Mouse (Mus musculus) lung, embryonic 16.5 days (tissue): ENCODE results near the gene Lrrc31. TPM values are rescaled to one million over a fixed set of nuclear protein-coding genes. Genes with fewer than 3 reads are reported as not detected.

ENCODE experiments used
- ATAC-seq: fragments of 200-750 bp; cut with Nextera tagmentation; 2 replicates; pipeline ENCODE4 v1.8.0; 2017; ENCODE audit warnings: low read depth, mild to moderate bottlenecking, moderate library complexity
- H3K27ac ChIP-seq: fragments of 300-500 bp; sonication (generic); 2 replicates; pipeline ENCODE4 v1.5.1; 2014; ENCODE audit warnings: mild to moderate bottlenecking, control low read depth, low read length
- H3K27me3 ChIP-seq: fragments of 300-500 bp; sonication (generic); 2 replicates; pipeline ENCODE4 v1.6.1; 2014; ENCODE audit warnings: low read depth, low read length, mixed read lengths; ENCODE audit not compliant: control insufficient read depth, insufficient read depth
- H3K36me3 ChIP-seq: fragments of 300-500 bp; sonication (generic); 2 replicates; pipeline ENCODE4 v1.6.1; 2014; ENCODE audit warnings: low read length; ENCODE audit not compliant: control insufficient read depth, insufficient read depth
- H3K4me1 ChIP-seq: fragments of 300-500 bp; sonication (generic); replicated peaks from 2 replicates; pipeline ENCODE4 v1.6.1; 2014; ENCODE audit warnings: low read length, mixed read lengths; ENCODE audit not compliant: control insufficient read depth, insufficient read depth
- H3K4me2 ChIP-seq: fragments of 300-500 bp; sonication (generic); 2 replicates; pipeline ENCODE4 v1.6.1; 2014; ENCODE audit warnings: low read depth, low read length, control low read depth
- H3K4me3 ChIP-seq: fragments of 300-500 bp; sonication (generic); 2 replicates; pipeline ENCODE4 v1.5.1; 2014; ENCODE audit warnings: mild to moderate bottlenecking, low read length, control low read depth
- H3K9ac ChIP-seq: fragments of 300-500 bp; sonication (generic); 2 replicates; pipeline ENCODE4 v1.6.1; 2014; ENCODE audit warnings: low read length, control low read depth
- H3K9me3 ChIP-seq: fragments of 300-500 bp; sonication (generic); 2 replicates; pipeline ENCODE4 v1.6.1; 2016; ENCODE audit warnings: low read length; ENCODE audit not compliant: control insufficient read depth
- WGBS: fragments of 180-500 bp; shearing (Covaris S2); extraction: QIAGEN DNeasy Blood & Tissue Kit; methylation state at CpG from one replicate; pipeline ENCODE4 v1.1.7; 2014; 5-methylcytosine and 5-hydroxymethylcytosine counted together
- polyA plus RNA-seq: library from polyadenylated mRNA; unstranded; fragments of >200 nt; fragmentation: Nextera tagmentation; extraction: Ambion mirVana; gene quantifications from 2 replicates; pipeline ENCODE4 v1.2.1, GENCODE M21; 2015

Lrrc31 gene
- polyA plus RNA-seq, 1 experiment from 2014 or later = 0.55 TPM

- WGBS = 69% methylated on average over 3 of the region's 3 CpGs
- Histone ChIP-seq H3K36me3 (no peaks in the 10 kb centered on the region), H3K4me2 (no peak overlapping the region), H3K4me1 (no peaks in the 10 kb centered on the region), H3K27me3 (no peaks in the 10 kb centered on the region), H3K9ac (no peak overlapping the region), H3K27ac (no peak overlapping the region), H3K9me3 (no peaks in the 10 kb centered on the region), H3K4me3 (no peak overlapping the region)
- no peak for ATAC-seq
These were observed 6.3 kb upstream of the Lrrc31 start for GRCm38 (mm10) chr3:30705977-30706376.

GRCm38 (mm10) chr3:30697891-30698290, 1.8 kb downstream of the Lrrc31 start:
- no peaks in the 10 kb centered on the region for H3K4me1 ChIP-seq
- WGBS = 37% methylated on average over 4 of the region's 4 CpGs
- H3K9ac ChIP-seq = no peak overlapping the region
- no peak for ATAC-seq
- no peak overlapping the region for H3K4me3 ChIP-seq
- no peaks in the 10 kb centered on the region for H3K27me3 ChIP-seq
- H3K4me2 ChIP-seq = no peak overlapping the region
- no peaks in the 10 kb centered on the region for H3K36me3 ChIP-seq
- H3K27ac ChIP-seq = no peak overlapping the region
- no peaks in the 10 kb centered on the region for H3K9me3 ChIP-seq

GRCm38 (mm10) chr3:30696346-30696745, 3.3 kb downstream of the Lrrc31 start:
- 8% methylated on average over 2 of the region's 2 CpGs for WGBS

GRCm38 (mm10) chr3:30695661-30696060, 4.0 kb downstream of the Lrrc31 start:
- Histone ChIP-seq H3K9ac (no peak overlapping the region), H3K27ac (no peak overlapping the region), H3K4me1 (no peaks in the 10 kb centered on the region), H3K4me2 (no peak overlapping the region), H3K27me3 (no peaks in the 10 kb centered on the region), H3K9me3 (no peaks in the 10 kb centered on the region), H3K4me3 (no peak overlapping the region), H3K36me3 (no peaks in the 10 kb centered on the region)
- WGBS = 90% methylated on average over 2 of the region's 2 CpGs
- no peak for ATAC-seq

More at GRCm38 (mm10) chr3:30696346-30696745, 3.3 kb downstream of the Lrrc31 start:
- H3K27ac ChIP-seq = no peak overlapping the region
- H3K9me3 ChIP-seq = no peaks in the 10 kb centered on the region
- H3K36me3 ChIP-seq = no peaks in the 10 kb centered on the region
- no peak overlapping the region for H3K4me2 ChIP-seq
- H3K9ac ChIP-seq = no peak overlapping the region
- H3K27me3 ChIP-seq = no peaks in the 10 kb centered on the region
- ATAC-seq = peak; percentile 41; the same call in 1 of the 2 replicates
- H3K4me1 ChIP-seq = no peaks in the 10 kb centered on the region
- no peak overlapping the region for H3K4me3 ChIP-seq

- no peak overlapping the region for H3K4me3 ChIP-seq
- no peaks in the 10 kb centered on the region for H3K36me3 ChIP-seq
- WGBS = 40% methylated on average over 7 of the region's 7 CpGs
- no peak for ATAC-seq
- no peaks in the 10 kb centered on the region for H3K27me3 ChIP-seq
- H3K27ac ChIP-seq = no peak overlapping the region
- no peaks in the 10 kb centered on the region for H3K9me3 ChIP-seq
- H3K9ac ChIP-seq = no peak overlapping the region
- H3K4me2 ChIP-seq = no peak overlapping the region
- no peaks in the 10 kb centered on the region for H3K4me1 ChIP-seq
These were observed 8.7 kb downstream of the Lrrc31 start for GRCm38 (mm10) chr3:30690976-30691375.

- H3K4me3 ChIP-seq = no peak overlapping the region
- no peaks in the 10 kb centered on the region for H3K36me3 ChIP-seq
- 51% methylated on average over 3 of the region's 3 CpGs for WGBS
- no peaks in the 10 kb centered on the region for H3K9me3 ChIP-seq
- no peak overlapping the region for H3K27ac ChIP-seq
- no peaks in the 10 kb centered on the region for H3K27me3 ChIP-seq
- peak; percentile 87 for ATAC-seq
- no peaks in the 10 kb centered on the region for H3K4me1 ChIP-seq
- no peak overlapping the region for H3K9ac ChIP-seq
- no peak overlapping the region for H3K4me2 ChIP-seq
These were observed 12.4 kb downstream of the Lrrc31 start for GRCm38 (mm10) chr3:30687216-30687615.

GRCm38 (mm10) chr3:30683190-30683589, 16.5 kb downstream of the Lrrc31 start:
- Histone ChIP-seq H3K9ac (no peak overlapping the region), H3K36me3 (no peaks in the 10 kb centered on the region), H3K4me2 (no peak overlapping the region), H3K4me1 (no peaks in the 10 kb centered on the region), H3K9me3 (no peaks in the 10 kb centered on the region), H3K27ac (no peak overlapping the region), H3K4me3 (no peak overlapping the region), H3K27me3 (no peaks in the 10 kb centered on the region)
- no peak for ATAC-seq
- WGBS = 63% methylated on average over 6 of the region's 6 CpGs

- no peak overlapping the region for H3K4me3 ChIP-seq
- ATAC-seq = no peak
- WGBS = 79% methylated on average over 9 of the region's 9 CpGs
These were observed 41.2 kb downstream of the Lrrc31 start for GRCm38 (mm10) chr3:30658486-30658885.

GRCm38 (mm10) chr3:30655937-30656336, 43.7 kb downstream of the Lrrc31 start:
- Histone ChIP-seq H3K36me3 (no peaks in the 10 kb centered on the region), H3K9me3 (no peaks in the 10 kb centered on the region), H3K4me2 (no peak overlapping the region), H3K4me3 (no peak overlapping the region), H3K9ac (no peak overlapping the region), H3K4me1 (no peaks in the 10 kb centered on the region), H3K27ac (no peak overlapping the region), H3K27me3 (peaks cover 2% of the 10 kb centered on the region; the same call in 1 of the 2 replicates)
- ATAC-seq = no peak
- WGBS = 61% methylated on average over 5 of the region's 5 CpGs

More at GRCm38 (mm10) chr3:30658486-30658885, 41.2 kb downstream of the Lrrc31 start:
- Histone ChIP-seq H3K9me3 (no peaks in the 10 kb centered on the region), H3K4me1 (no peaks in the 10 kb centered on the region), H3K27ac (no peak overlapping the region), H3K27me3 (no peaks in the 10 kb centered on the region), H3K4me2 (no peak overlapping the region), H3K9ac (no peak overlapping the region), H3K36me3 (no peaks in the 10 kb centered on the region)
